Mouse (Mus musculus) limb, embryonic 12.5 days (tissue): ENCODE data around the gene Ect2l. TPM values are rescaled to one million over a fixed set of nuclear protein-coding genes. Genes with fewer than 3 reads are reported as not detected.

Experiments
- ATAC-seq: fragments of 200-750 bp; cut with Nextera tagmentation; 2 replicates; pipeline ENCODE4 v1.8.0; 2017; ENCODE audit warnings: low read depth, moderate TSS enrichment; ENCODE audit not compliant: insufficient number of reproducible peaks, insufficient read depth, low FRiP score, low TSS enrichment
- H3K27ac ChIP-seq: fragments of 300-500 bp; sonication (generic); 2 replicates; pipeline ENCODE4 v1.5.1; 2016; ENCODE audit warnings: mild to moderate bottlenecking, moderate library complexity
- H3K27me3 ChIP-seq: fragments of 300-500 bp; sonication (generic); 2 replicates; pipeline ENCODE4 v1.6.1; 2016; ENCODE audit warnings: mild to moderate bottlenecking, moderate library complexity
- H3K36me3 ChIP-seq: fragments of 300-500 bp; sonication (generic); 2 replicates; pipeline ENCODE4 v1.6.1; 2016; ENCODE audit warnings: mild to moderate bottlenecking, moderate library complexity
- H3K4me1 ChIP-seq: fragments of 300-500 bp; sonication (generic); replicated peaks from 2 replicates; pipeline ENCODE4 v1.6.1; 2016
- H3K4me2 ChIP-seq: fragments of 300-500 bp; sonication (generic); 2 replicates; pipeline ENCODE4 v1.6.1; 2016; ENCODE audit warnings: mild to moderate bottlenecking, moderate library complexity
- H3K4me3 ChIP-seq: fragments of 300-500 bp; sonication (generic); replicated peaks from 2 replicates; pipeline ENCODE4 v1.5.1; 2016; ENCODE audit warnings: mild to moderate bottlenecking
- H3K9ac ChIP-seq: fragments of 300-500 bp; sonication (generic); replicated peaks from 2 replicates; pipeline ENCODE4 v1.6.1; 2016; ENCODE audit warnings: mild to moderate bottlenecking, moderate library complexity
- H3K9me3 ChIP-seq: fragments of 300-500 bp; sonication (generic); 2 replicates; pipeline ENCODE4 v1.6.1; 2016; ENCODE audit warnings: mild to moderate bottlenecking, moderate library complexity
- WGBS: fragments of 180-500 bp; shearing (Covaris S2); methylation state at CpG from one replicate; pipeline ENCODE4 v1.1.7; 2016; 5-methylcytosine and 5-hydroxymethylcytosine counted together
- polyA plus RNA-seq: library from polyadenylated mRNA; unstranded; fragments of >200 nt; fragmentation: Nextera tagmentation; extraction: Ambion mirVana; gene quantifications from 2 replicates; pipeline ENCODE4 v1.2.1, GENCODE M21; 2016

The Ect2l gene
- polyA plus RNA-seq, 1 experiment from 2014 or later: 0.60 TPM

DNA sequence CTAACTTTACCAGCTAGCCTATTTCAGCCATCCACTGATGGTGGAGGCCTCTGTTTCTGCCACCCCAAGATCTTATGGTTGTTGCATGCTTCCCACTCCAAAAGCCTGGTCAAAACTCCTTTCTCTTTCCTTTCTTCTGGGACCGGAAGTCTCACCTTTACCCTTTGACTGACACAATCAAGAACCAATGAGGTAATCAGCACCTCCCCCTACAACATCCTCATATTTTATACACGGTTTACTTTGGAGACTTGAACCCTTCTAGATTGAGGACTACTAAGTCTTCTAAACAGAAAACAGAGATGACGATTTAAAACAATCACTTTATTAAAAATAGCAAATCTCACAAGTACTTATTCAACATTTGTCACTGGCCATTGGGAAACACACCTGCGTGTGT lies 2.7 kb upstream of the Ect2l start:
- Histone ChIP-seq H3K9ac (no peak overlapping the region), H3K9me3 (no peaks in the 10 kb centered on the region), H3K4me3 (no peak overlapping the region), H3K27me3 (no peaks in the 10 kb centered on the region), H3K27ac (no peak overlapping the region), H3K36me3 (no peaks in the 10 kb centered on the region), H3K4me1 (peaks cover 4% of the 10 kb centered on the region; the same call in 1 of the 2 replicates), H3K4me2 (no peak overlapping the region)
- no peak for ATAC-seq
- 82% methylated on average over 4 of the region's 4 CpGs for WGBS

DNA sequence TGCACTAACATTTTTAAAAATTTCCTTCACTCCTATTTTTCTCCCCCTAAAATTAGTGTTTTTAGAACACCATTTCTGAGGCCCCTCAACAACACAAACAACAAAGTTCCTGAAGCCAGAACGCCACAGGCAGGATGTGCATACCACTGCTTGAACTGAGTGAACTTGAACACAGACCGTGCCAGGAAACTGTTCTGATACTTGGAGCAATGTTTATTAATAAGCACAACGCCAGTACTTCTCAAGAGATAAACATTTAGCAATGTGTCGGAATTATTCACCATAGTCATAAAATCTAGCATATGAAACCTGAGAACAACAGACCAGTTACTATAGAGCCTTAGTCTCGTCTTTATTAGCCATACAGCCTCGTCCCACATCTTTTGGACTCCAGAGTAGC lies 571 bp downstream of the Ect2l start:
- no peak for ATAC-seq
- Histone ChIP-seq H3K27me3 (no peaks in the 10 kb centered on the region), H3K36me3 (no peaks in the 10 kb centered on the region), H3K9me3 (no peaks in the 10 kb centered on the region), H3K4me1 (peaks cover 4% of the 10 kb centered on the region; the same call in 1 of the 2 replicates), H3K4me2 (no peak overlapping the region), H3K9ac (no peak overlapping the region), H3K4me3 (no peak overlapping the region), H3K27ac (no peak overlapping the region)
- 69% methylated on average over 6 of the region's 6 CpGs for WGBS

DNA sequence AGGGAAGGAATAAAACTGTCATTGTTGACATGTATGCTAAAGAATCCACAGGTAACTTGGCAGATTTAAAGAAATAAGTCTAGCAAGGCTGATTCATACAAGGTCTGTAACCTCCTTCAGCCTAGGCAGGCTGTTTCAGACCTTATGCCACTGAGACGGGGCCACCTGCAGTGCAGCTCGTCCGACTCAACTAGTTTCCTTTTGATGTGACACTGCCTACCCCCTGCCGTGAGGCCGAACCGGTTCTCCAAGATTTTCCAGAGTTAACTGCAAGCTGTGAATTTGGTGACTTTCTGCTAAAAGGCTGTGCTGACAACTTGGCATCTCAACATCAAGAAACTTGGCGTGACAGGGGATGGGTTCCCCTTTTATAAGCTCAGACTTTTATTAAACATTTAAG lies 6.6 kb downstream of the Ect2l start:
- Histone ChIP-seq H3K4me2 (no peak overlapping the region), H3K4me1 (peaks cover 6% of the 10 kb centered on the region; the same call in 1 of the 2 replicates), H3K27ac (no peak overlapping the region), H3K27me3 (no peaks in the 10 kb centered on the region), H3K9ac (no peak overlapping the region), H3K9me3 (no peaks in the 10 kb centered on the region), H3K4me3 (no peak overlapping the region), H3K36me3 (no peaks in the 10 kb centered on the region)
- no peak for ATAC-seq
- 7% methylated on average over 7 of the region's 7 CpGs for WGBS

DNA sequence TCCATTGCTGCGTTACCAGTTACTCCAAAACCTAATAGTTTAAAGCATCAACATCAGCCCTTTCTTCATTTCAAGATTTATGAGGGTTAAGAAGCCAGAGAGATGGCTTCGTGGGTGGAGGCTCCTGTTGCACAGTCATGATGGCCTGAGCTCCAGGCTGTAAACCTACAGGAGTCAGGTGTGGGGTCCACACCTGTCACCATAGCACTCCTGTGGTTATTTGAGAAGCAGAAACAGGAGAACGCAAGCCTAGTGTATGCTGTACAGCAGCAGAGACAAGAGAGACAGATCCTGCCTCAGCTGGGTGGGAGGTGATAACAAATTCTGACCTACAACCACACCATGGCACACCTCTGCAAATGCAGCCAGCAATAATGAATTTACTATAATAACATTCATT lies 8.3 kb downstream of the Ect2l start:
- no peaks in the 10 kb centered on the region for H3K9me3 ChIP-seq
- H3K27me3 ChIP-seq: no peaks in the 10 kb centered on the region
- H3K4me1 ChIP-seq: peaks cover 6% of the 10 kb centered on the region; the same call in 1 of the 2 replicates
- H3K36me3 ChIP-seq: no peaks in the 10 kb centered on the region
- ATAC-seq: no peak
- no peak overlapping the region for H3K4me3 ChIP-seq
- no peak overlapping the region for H3K27ac ChIP-seq
- H3K9ac ChIP-seq: no peak overlapping the region
- H3K4me2 ChIP-seq: no peak overlapping the region
- WGBS: 56% methylated on average over 3 of the region's 3 CpGs

DNA sequence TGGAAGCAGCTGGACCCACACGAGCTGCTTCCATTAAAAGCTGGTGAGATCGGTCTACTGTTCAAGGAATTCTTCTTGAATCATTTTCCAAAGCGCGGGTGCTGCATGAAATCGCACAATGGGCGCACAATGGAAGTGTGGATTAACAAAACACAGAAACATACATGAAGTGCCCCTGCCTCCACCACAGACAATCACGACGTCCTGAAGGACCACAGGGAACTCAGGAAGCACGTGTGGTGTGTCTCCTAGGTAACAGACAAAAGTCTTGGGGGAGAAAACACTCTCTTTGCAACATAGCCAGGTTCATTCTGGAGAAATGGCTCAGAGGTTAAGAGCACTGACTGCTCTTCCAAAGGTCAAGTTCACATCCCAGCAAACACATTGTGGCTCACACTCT lies 10.0 kb downstream of the Ect2l start:
- 83% methylated on average over 9 of the region's 9 CpGs for WGBS
- Histone ChIP-seq H3K4me3 (no peak overlapping the region), H3K36me3 (no peaks in the 10 kb centered on the region), H3K9me3 (no peaks in the 10 kb centered on the region), H3K4me1 (peaks cover 6% of the 10 kb centered on the region; the same call in 1 of the 2 replicates), H3K27ac (no peak overlapping the region), H3K27me3 (no peaks in the 10 kb centered on the region), H3K4me2 (no peak overlapping the region), H3K9ac (no peak overlapping the region)
- ATAC-seq: no peak

DNA sequence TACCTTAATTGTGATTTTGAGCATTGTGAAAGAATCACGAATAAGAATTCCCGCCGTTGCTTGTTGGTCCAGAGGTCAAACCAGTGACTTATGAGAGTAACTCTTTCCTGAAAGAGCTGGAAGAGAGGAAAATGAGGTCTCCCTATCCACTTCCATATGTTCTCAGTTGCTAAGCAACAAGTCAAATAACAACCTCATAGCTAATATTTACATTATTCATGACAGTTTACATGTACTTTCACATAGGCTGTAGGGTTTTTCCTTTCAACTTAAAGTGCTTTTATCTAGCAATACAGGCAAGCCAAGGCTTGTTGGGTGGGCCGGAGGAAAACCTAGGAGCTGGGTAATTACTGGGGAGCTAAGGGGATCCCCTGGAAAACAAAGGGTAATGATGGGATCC lies 10.8 kb downstream of the Ect2l start:
- Histone ChIP-seq H3K27ac (no peak overlapping the region), H3K9ac (no peak overlapping the region), H3K27me3 (no peaks in the 10 kb centered on the region), H3K9me3 (no peaks in the 10 kb centered on the region), H3K4me3 (no peak overlapping the region), H3K4me2 (no peak overlapping the region), H3K4me1 (peaks cover 6% of the 10 kb centered on the region; the same call in 1 of the 2 replicates), H3K36me3 (no peaks in the 10 kb centered on the region)
- 88% methylated on average over 4 of the region's 4 CpGs for WGBS
- ATAC-seq: no peak

DNA sequence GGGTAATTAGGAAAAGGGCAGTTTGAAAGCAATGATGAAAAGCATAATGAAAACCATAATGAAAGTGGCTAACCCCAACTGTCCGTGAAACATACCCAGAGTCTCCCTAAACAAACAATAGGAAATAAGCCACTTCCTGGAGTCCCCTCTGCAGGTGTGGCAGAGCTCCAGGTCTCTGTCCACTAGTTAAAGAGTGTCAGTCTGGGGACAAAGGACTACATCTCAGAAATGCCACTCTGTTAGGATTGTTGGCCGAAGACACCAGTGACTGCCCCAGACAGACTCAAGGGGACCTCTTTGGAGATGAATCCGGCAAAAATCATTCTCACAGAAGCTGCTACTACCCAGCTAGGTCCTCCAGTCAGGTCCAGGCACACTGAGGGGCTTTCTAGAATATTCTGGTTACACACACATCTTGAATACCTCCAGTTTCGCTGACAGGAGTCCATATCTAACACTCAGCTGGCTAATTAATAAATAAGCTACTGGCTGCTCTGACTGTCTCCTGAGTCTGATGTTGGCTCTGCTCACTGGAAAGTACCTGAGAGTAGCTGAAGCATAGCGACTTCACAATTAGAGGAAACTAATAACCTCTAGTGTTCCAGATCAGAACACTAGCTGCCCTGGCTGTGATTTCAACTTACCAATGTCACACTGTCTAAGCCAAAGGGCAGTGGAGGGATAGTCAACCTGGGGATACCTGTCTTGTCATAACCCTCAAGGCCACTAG lies 12.2 kb downstream of the Ect2l start:
- Histone ChIP-seq H3K4me1 (no peaks in the 10 kb centered on the region), H3K4me2 (no peak overlapping the region), H3K36me3 (no peaks in the 10 kb centered on the region), H3K27ac (no peak overlapping the region), H3K9me3 (no peaks in the 10 kb centered on the region), H3K9ac (no peak overlapping the region), H3K4me3 (no peak overlapping the region), H3K27me3 (no peaks in the 10 kb centered on the region)
- ATAC-seq: no peak
- 91% methylated on average over 5 of the region's 5 CpGs for WGBS

DNA sequence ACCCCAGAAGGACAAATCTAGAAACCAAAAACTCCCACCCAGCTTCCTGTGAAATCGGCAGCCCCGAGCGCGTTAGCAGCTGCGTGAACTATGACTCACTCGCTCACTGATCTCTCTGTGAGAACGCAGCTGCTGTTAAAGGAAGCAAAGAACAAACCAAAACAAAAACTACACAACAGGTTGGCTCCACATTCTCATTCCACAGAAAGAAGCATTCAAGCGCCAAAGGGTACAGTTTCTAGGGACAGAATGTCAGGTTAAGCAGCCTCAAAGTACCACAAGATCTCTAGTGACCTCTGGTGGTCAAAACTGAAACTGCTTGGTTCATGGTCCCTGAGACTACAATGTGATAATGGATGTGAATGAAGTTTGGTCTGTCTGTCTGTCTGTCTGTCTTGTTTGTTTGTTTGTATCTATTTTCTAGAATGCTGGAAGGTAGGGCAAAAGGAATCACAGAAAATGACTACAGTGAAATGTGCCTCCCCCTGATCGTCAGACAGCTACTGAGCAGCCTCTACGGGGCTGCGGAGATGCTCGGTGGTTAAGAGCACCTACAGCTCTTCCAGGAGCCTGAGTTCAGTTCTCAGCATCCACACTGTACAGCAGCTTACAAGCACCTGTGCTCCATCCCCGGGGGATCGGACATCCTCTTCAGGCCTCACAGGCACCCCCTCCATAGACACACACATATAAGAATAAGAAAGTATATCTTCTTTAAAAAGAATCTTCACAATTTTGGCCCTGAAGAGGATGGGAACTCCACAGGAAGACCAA lies 13.3 kb downstream of the Ect2l start:
- no peak overlapping the region; the same call in 1 of the 2 replicates for H3K9ac ChIP-seq
- ATAC-seq: no peak; the same call in 1 of the 2 replicates

DNA sequence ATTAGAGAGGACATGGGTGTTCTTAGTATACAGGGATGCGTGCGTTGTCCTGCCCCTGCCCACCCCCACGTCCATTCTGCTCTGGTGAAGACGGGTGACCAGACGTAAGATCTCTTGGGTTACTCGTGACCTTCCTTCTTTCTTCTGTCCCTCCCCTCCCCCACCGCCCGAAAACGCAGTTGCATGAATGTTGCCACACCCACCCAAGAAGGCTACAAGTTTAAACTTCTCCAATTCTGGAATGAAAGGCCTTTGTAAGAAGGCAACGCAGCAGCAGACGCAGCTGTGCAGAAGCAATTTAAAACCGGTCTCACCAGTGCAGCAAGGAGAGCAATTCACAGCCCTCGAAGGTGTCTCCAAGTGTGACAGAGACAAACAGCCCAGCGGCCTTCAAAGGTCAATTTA lies 16.0 kb downstream of the Ect2l start:
- Histone ChIP-seq H3K36me3 (no peaks in the 10 kb centered on the region), H3K4me2 (no peak overlapping the region), H3K27me3 (no peaks in the 10 kb centered on the region), H3K4me3 (no peak overlapping the region), H3K4me1 (0 out of 2 replicates have a peak, but pooled peaks cover 3% of the 10 kb centered on the region), H3K9me3 (no peaks in the 10 kb centered on the region), H3K9ac (no peak overlapping the region), H3K27ac (no peak overlapping the region)
- WGBS: 36% methylated on average over 14 of the region's 14 CpGs
- no peak for ATAC-seq

More for the DNA sequence above, 13.3 kb downstream of the Ect2l start:
- H3K4me1 ChIP-seq: no peaks in the 10 kb centered on the region
- no peaks in the 10 kb centered on the region for H3K9me3 ChIP-seq
- 61% methylated on average over 14 of the region's 14 CpGs for WGBS
- no peak overlapping the region for H3K27ac ChIP-seq
- peak overlapping the region; percentile 48 for H3K4me2 ChIP-seq
- H3K4me3 ChIP-seq: peak overlapping the region; percentile 19; the same call in 1 of the 2 replicates
- H3K27me3 ChIP-seq: no peaks in the 10 kb centered on the region
- H3K36me3 ChIP-seq: no peaks in the 10 kb centered on the region

DNA sequence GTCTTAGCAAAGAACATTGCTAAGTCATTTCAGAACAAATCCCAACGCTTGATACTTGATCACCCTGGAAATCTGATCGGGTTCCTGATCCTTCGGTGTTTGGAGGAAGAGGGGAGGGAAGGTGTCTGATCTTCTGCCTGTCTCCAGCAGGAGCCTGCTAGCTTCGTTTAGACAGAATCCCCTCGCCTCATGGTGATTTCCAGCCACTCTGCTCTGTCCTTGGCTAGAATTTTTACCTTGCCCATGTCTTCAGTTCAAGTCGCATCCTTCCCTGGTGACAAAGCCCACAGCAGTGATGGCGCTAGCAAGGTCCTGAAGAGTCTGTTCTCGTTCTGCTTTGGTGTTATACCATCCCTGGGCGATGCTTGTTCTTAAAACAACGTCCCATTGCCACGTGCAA lies 16.5 kb downstream of the Ect2l start:
- WGBS: 74% methylated on average over 11 of the region's 11 CpGs
- Histone ChIP-seq H3K27me3 (no peaks in the 10 kb centered on the region), H3K9me3 (no peaks in the 10 kb centered on the region), H3K4me2 (no peak overlapping the region), H3K27ac (no peak overlapping the region), H3K4me3 (no peak overlapping the region), H3K9ac (no peak overlapping the region), H3K4me1 (0 out of 2 replicates have a peak, but pooled peaks cover 3% of the 10 kb centered on the region), H3K36me3 (no peaks in the 10 kb centered on the region)
- ATAC-seq: no peak

DNA sequence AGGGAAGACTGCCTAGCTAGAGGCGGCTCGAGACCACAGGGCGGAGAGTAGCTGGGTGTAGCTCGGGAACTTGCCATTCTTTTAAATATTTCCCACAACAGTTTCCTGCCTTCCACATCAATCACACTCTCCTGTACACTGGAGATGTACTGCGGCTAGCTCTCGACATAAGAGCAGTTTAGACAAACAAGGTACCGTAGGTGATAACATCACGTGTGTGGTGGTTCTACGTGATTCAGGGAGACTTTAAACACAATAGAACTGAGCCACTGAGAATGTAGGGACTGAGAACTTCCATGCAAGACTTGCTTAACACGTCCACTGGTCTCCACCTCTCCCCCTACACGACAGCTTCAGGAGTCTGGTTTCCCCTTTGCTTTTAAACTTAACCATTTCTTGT lies 17.5 kb downstream of the Ect2l start:
- Histone ChIP-seq H3K36me3 (no peaks in the 10 kb centered on the region), H3K9ac (no peak overlapping the region), H3K4me2 (no peak overlapping the region), H3K4me1 (0 out of 2 replicates have a peak, but pooled peaks cover 3% of the 10 kb centered on the region), H3K27me3 (no peaks in the 10 kb centered on the region), H3K9me3 (no peaks in the 10 kb centered on the region), H3K27ac (no peak overlapping the region), H3K4me3 (no peak overlapping the region)
- ATAC-seq: no peak
- 71% methylated on average over 11 of the region's 11 CpGs for WGBS
